Mouse (Mus musculus) heart, embryonic 14.5 days (tissue): Measurements from ENCODE around the gene Cldnd1. TPM values are rescaled to one million over a fixed set of nuclear protein-coding genes. Genes with fewer than 3 reads are reported as not detected.

Source experiments
- ATAC-seq: fragments of 200-750 bp; cut with Nextera tagmentation; 2 replicates; pipeline ENCODE4 v1.8.0; 2017; ENCODE audit warnings: low read depth, moderate TSS enrichment; ENCODE audit not compliant: insufficient number of reproducible peaks, insufficient read depth, low FRiP score
- H3K27ac ChIP-seq, 2 experiments: fragments of 200-500 bp in 1 of 2; fragments of 300-500 bp in 1 of 2; sonication (generic) in 1 of 2; replicated peaks in 1 of 2; 2 replicates each; pipeline ENCODE4 v1.5.1; 2012 to 2014; ENCODE audit warnings: low read depth in 2 of 2, low read length in 2 of 2, control low read depth in 1 of 2, mild to moderate bottlenecking in 1 of 2, mixed read lengths in 1 of 2; ENCODE audit not compliant: control insufficient read depth in 1 of 2, insufficient read depth in 1 of 2
- H3K27me3 ChIP-seq: fragments of 300-500 bp; sonication (generic); 2 replicates; pipeline ENCODE4 v1.6.1; 2014; ENCODE audit warnings: mild to moderate bottlenecking, low read length, control low read depth; ENCODE audit not compliant: control insufficient read depth, insufficient read depth
- H3K36me3 ChIP-seq: fragments of 300-500 bp; sonication (generic); 2 replicates; pipeline ENCODE4 v1.6.1; 2014; ENCODE audit warnings: mild to moderate bottlenecking, control low read depth, low read length, mixed read lengths; ENCODE audit not compliant: control insufficient read depth, insufficient read depth
- H3K4me1 ChIP-seq, 2 experiments: fragments of 200-500 bp in 1 of 2; fragments of 300-500 bp in 1 of 2; sonication (generic) in 1 of 2; 2 replicates each; pipeline ENCODE4 v1.6.1; 2012 to 2014; ENCODE audit warnings: low read length in 2 of 2, control low read depth in 1 of 2, mixed read lengths in 1 of 2; ENCODE audit not compliant: control insufficient read depth in 2 of 2, insufficient read depth in 2 of 2
- H3K4me2 ChIP-seq: fragments of 300-500 bp; sonication (generic); 2 replicates; pipeline ENCODE4 v1.6.1; 2014; ENCODE audit warnings: mild to moderate bottlenecking, low read length
- H3K4me3 ChIP-seq, 2 experiments: fragments of 200-500 bp in 1 of 2; fragments of 300-500 bp in 1 of 2; sonication (generic) in 1 of 2; 2 replicates each; pipeline ENCODE4 v1.5.1; 2012 to 2014; ENCODE audit warnings: low read length in 2 of 2, mild to moderate bottlenecking in 2 of 2, control low read depth in 1 of 2, low read depth in 1 of 2, moderate library complexity in 1 of 2; ENCODE audit not compliant: control insufficient read depth in 1 of 2, insufficient read depth in 1 of 2
- H3K9ac ChIP-seq: fragments of 300-500 bp; sonication (generic); 2 replicates; pipeline ENCODE4 v1.6.1; 2014; ENCODE audit warnings: mild to moderate bottlenecking, low read length
- H3K9me3 ChIP-seq: fragments of 300-500 bp; sonication (generic); 2 replicates; pipeline ENCODE4 v1.6.1; 2016; ENCODE audit warnings: low read length, control low read depth; ENCODE audit not compliant: control insufficient read depth
- WGBS: fragments of 180-500 bp; shearing (Covaris S2); extraction: QIAGEN DNeasy Blood & Tissue Kit; methylation state at CpG from one replicate; pipeline ENCODE4 v1.1.7; 2014; 5-methylcytosine and 5-hydroxymethylcytosine counted together
- polyA plus RNA-seq: library from polyadenylated mRNA; unstranded; fragments of >200 nt; fragmentation: Nextera tagmentation; extraction: Ambion mirVana; gene quantifications from 2 replicates; pipeline ENCODE4 v1.2.1, GENCODE M21; 2014

The Cldnd1 gene
- polyA plus RNA-seq, 1 experiment from 2014 or later, result 111 TPM

GRCm38 (mm10) chr16:58700816-58701424 lies 26.8 kb upstream of the Cldnd1 start:
- no peak for ATAC-seq
- 71% methylated on average over 12 of the region's 12 CpGs for WGBS
- H3K4me1 ChIP-seq, result peaks cover 2 to 11% of the 10 kb centered on the region in 2 experiments
- no peaks in the 10 kb centered on the region for H3K9me3 ChIP-seq
- H3K4me2 ChIP-seq, result no peak overlapping the region
- no peak overlapping the region for H3K4me3 ChIP-seq
- H3K27ac ChIP-seq, result no peak overlapping the region
- no peak overlapping the region for H3K9ac ChIP-seq
- H3K27me3 ChIP-seq, result no peaks in the 10 kb centered on the region
- H3K36me3 ChIP-seq, result no peaks in the 10 kb centered on the region

GRCm38 (mm10) chr16:58701779-58702178 lies 25.9 kb upstream of the Cldnd1 start:
- Histone ChIP-seq H3K36me3 (no peaks in the 10 kb centered on the region), H3K27me3 (no peaks in the 10 kb centered on the region), H3K9me3 (no peaks in the 10 kb centered on the region), H3K4me2 (no peak overlapping the region), H3K4me3 (no peak overlapping the region), H3K4me1 (peaks cover 2 to 11% of the 10 kb centered on the region in 2 experiments), H3K27ac (no peak overlapping the region), H3K9ac (no peak overlapping the region)
- 45% methylated on average over 6 of the region's 6 CpGs for WGBS
- no peak for ATAC-seq

DNA sequence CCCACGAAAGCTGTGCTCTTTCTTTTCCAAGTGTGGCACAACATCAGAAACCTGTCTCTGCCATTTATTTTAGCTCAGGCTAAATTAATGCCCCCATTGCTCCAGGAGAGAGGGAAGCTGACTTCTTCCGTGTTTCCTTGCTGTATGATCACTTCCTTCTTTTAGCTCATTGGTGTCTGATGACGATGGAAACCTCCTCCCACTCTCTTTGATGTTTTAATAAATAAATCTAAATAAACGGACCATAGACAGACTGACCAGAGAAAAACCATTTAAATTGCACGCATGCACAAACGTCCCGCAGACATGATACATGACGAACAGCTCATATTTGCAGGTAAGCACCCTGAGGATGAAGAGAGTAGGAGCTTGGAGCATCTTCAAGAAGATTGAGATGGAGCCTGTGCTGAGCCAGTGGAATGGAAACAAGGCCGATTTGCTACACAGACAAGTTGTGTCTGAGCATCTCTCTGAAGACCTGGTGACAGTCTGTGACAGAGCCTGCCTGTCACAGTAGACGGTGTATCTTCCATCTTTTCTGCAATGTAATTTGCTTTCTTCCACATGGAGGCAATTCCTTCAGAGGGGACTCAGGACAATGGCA lies 25.3 kb upstream of the Cldnd1 start:
- no peak for ATAC-seq

GRCm38 (mm10) chr16:58703382-58704124 lies 24.2 kb upstream of the Cldnd1 start:
- Histone ChIP-seq H3K9me3 (no peaks in the 10 kb centered on the region), H3K4me3 (no peak overlapping the region), H3K9ac (no peak overlapping the region), H3K4me1 (peaks cover 2 to 11% of the 10 kb centered on the region in 2 experiments), H3K27ac (peak overlapping the region in 1 of 2 experiments; percentile 22; a peak in 3 of 4 replicates), H3K27me3 (no peaks in the 10 kb centered on the region), H3K36me3 (no peaks in the 10 kb centered on the region), H3K4me2 (peak overlapping the region; percentile 45)
- WGBS, result 7% methylated on average over 10 of the region's 10 CpGs
- no peak for ATAC-seq

More for the DNA sequence above, 25.3 kb upstream of the Cldnd1 start:
- Histone ChIP-seq H3K27ac (no peak overlapping the region), H3K36me3 (no peaks in the 10 kb centered on the region), H3K4me1 (peaks cover 2 to 11% of the 10 kb centered on the region in 2 experiments), H3K27me3 (no peaks in the 10 kb centered on the region), H3K9ac (no peak overlapping the region), H3K4me3 (no peak overlapping the region), H3K9me3 (no peaks in the 10 kb centered on the region), H3K4me2 (no peak overlapping the region)
- WGBS, result 75% methylated on average over 10 of the region's 10 CpGs

DNA sequence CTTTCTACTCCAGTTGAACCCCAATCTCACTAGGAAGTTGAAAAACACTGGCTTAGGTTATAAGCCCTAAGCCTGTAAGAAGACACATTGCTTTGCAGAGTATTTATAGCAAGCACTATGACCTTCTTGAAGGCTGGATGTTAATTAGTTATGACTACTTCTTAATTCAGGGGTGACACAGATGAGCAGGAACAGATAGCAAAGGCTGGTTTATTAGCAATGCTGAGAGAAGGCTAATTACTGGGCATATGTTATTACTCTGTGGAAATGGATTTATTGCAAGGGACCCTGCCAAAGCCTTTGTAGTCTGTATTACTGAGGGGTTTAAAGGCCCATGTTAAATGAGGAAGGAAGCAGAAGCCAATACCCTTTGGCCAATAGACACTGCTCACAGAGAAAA lies 22.7 kb upstream of the Cldnd1 start:
- Histone ChIP-seq H3K27ac (no peak overlapping the region), H3K27me3 (no peaks in the 10 kb centered on the region), H3K4me3 (no peak overlapping the region), H3K9me3 (no peaks in the 10 kb centered on the region), H3K36me3 (no peaks in the 10 kb centered on the region), H3K4me2 (no peak overlapping the region), H3K4me1 (peaks cover 2 to 11% of the 10 kb centered on the region in 2 experiments), H3K9ac (no peak overlapping the region)
- no peak for ATAC-seq

- no peak overlapping the region for H3K4me2 ChIP-seq
- H3K4me1 ChIP-seq, result peaks cover 2 to 11% of the 10 kb centered on the region in 2 experiments; a peak in 3 of 4 replicates
- no peak overlapping the region for H3K27ac ChIP-seq
- 88% methylated on average over 4 of the region's 4 CpGs for WGBS
- ATAC-seq, result no peak
- no peaks in the 10 kb centered on the region for H3K27me3 ChIP-seq
- H3K4me3 ChIP-seq, result no peak overlapping the region
- H3K9me3 ChIP-seq, result no peaks in the 10 kb centered on the region
- H3K36me3 ChIP-seq, result no peaks in the 10 kb centered on the region
- H3K9ac ChIP-seq, result no peak overlapping the region
Measured at GRCm38 (mm10) chr16:58707276-58707905, 20.3 kb upstream of the Cldnd1 start.

DNA sequence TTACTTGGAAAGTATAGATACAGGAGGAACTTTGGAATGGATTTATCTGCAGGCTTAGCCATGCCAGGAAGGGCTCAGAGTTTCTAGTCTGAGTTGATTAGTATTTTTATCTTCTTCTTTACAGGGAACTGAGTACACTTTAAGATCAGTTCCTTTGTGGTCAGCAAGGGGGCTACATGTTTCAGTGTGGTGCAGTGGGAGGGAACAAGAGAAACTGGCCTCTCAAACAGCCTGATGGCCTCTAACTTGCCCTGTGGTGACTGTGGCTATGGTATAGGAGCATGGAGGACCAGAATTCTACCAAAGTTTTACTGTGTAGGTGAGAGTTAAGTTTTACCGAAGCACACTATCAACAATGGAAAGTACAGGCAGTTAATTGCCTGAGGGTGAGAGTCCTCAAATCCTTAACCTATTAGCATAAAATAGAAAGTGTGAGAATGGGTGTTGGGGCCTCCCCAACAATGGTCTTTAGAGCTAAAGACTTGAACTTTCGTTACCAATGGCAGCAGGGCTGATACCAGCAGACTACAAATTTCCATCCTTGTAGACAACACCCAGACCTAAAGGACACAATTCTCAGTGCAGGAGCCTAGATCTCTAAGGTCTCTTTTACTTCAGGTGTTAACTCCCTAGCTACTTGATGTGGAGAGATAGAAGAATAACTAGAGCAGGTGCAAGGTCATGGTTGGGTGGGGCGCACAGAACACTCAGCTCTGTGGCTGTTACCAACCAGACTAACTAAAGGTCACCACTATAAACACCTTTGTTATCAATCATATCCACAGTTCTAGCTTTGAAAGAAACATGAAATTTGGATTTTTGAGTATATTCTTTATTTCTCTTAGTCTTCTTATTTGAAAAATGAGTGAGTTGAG lies 18.9 kb upstream of the Cldnd1 start:
- Histone ChIP-seq H3K9me3 (no peaks in the 10 kb centered on the region), H3K36me3 (no peaks in the 10 kb centered on the region), H3K27ac (no peak overlapping the region), H3K4me1 (peaks cover 0 to 5% of the 10 kb centered on the region in 2 experiments; a peak in 2 of 4 replicates), H3K27me3 (no peaks in the 10 kb centered on the region), H3K4me3 (no peak overlapping the region), H3K9ac (no peak overlapping the region), H3K4me2 (no peak overlapping the region)
- 81% methylated on average over 3 of the region's 3 CpGs for WGBS
- ATAC-seq, result no peak
